Mouse (Mus musculus): ENCODE measurements around the gene Zbtb12.
"Not testable (repeated sequence)": the region's sequence is repeated elsewhere in the genome, so short reads cannot be mapped to it uniquely, and the experiment has no call there.

The Zbtb12 gene

GRCm38 (mm10) chr17:34901948-34902347, 22.7 kb downstream of the Zbtb12 start:
- not testable (repeated sequence) for DNase-seq (ENCODE audit: low spot score in 2 of 2)

GRCm38 (mm10) chr17:34902895-34903294, 23.6 kb downstream of the Zbtb12 start:
- DNase-seq (ENCODE audit: low spot score in 2 of 2): no peak

- DNase-seq (ENCODE audit: low spot score in 2 of 2): no peak
These were observed 31.7 kb downstream of the Zbtb12 start for GRCm38 (mm10) chr17:34910982-34911381.

- DNase-seq (ENCODE audit: low spot score in 2 of 2): peak; percentile 71 to 76
These were observed 32.7 kb downstream of the Zbtb12 start for GRCm38 (mm10) chr17:34911945-34912351.

GRCm38 (mm10) chr17:34913930-34914665, 34.8 kb downstream of the Zbtb12 start, which contains the start of gene Slc44a4:
Gene Slc44a4 (plus strand): TSS chr17:34914466.
- no peak for DNase-seq (ENCODE audit: low spot score in 2 of 2)

- peak in 1 of 2 experiments; percentile 44 for DNase-seq (ENCODE audit: low spot score in 2 of 2)
These were observed 36.1 kb downstream of the Zbtb12 start for GRCm38 (mm10) chr17:34915410-34915831.

- no peak for DNase-seq (ENCODE audit: low spot score in 2 of 2)
These were observed 37.0 kb downstream of the Zbtb12 start for GRCm38 (mm10) chr17:34916316-34916715.

- DNase-seq (ENCODE audit: low spot score in 2 of 2): no peak
These were observed 37.9 kb downstream of the Zbtb12 start for GRCm38 (mm10) chr17:34917188-34917587.

- no peak for DNase-seq (ENCODE audit: low spot score in 2 of 2)
These were observed 43.7 kb downstream of the Zbtb12 start for GRCm38 (mm10) chr17:34922939-34923338.

GRCm38 (mm10) chr17:34924258-34924657, 45.0 kb downstream of the Zbtb12 start:
- DNase-seq (ENCODE audit: low spot score in 2 of 2): no peak

GRCm38 (mm10) chr17:34927306-34928019, 48.2 kb downstream of the Zbtb12 start:
- no peak for DNase-seq (ENCODE audit: low spot score in 2 of 2)

GRCm38 (mm10) chr17:34928841-34929240, 49.6 kb downstream of the Zbtb12 start:
- no peak for DNase-seq (ENCODE audit: low spot score in 2 of 2)

GRCm38 (mm10) chr17:34931061-34931734, 51.9 kb downstream of the Zbtb12 start, which contains the start of gene Neu1:
Gene Neu1 (plus strand): TSS chr17:34931253.
- peak; percentile 96 to 99 for DNase-seq (ENCODE audit: low spot score in 2 of 2)

GRCm38 (mm10) chr17:34931735-34932098, 52.4 kb downstream of the Zbtb12 start:
- no peak for DNase-seq (ENCODE audit: low spot score in 2 of 2)

- DNase-seq (ENCODE audit: low spot score in 2 of 2): no peak
These were observed 53.0 kb downstream of the Zbtb12 start for GRCm38 (mm10) chr17:34932287-34932686.

- no peak for DNase-seq (ENCODE audit: low spot score in 2 of 2)
These were observed 54.7 kb downstream of the Zbtb12 start for GRCm38 (mm10) chr17:34934031-34934430.

GRCm38 (mm10) chr17:34934830-34935229, 55.5 kb downstream of the Zbtb12 start:
- no peak for DNase-seq (ENCODE audit: low spot score in 2 of 2)

GRCm38 (mm10) chr17:34937960-34938505, 58.8 kb downstream of the Zbtb12 start:
- no peak for DNase-seq (ENCODE audit: low spot score in 2 of 2)

- no peak for DNase-seq (ENCODE audit: low spot score in 2 of 2)
These were observed 62.2 kb downstream of the Zbtb12 start for GRCm38 (mm10) chr17:34941344-34942041.

GRCm38 (mm10) chr17:34943128-34943815, 64.0 kb downstream of the Zbtb12 start:
- DNase-seq (ENCODE audit: low spot score in 2 of 2): no peak

- DNase-seq (ENCODE audit: low spot score in 2 of 2): no peak
These were observed 65.1 kb downstream of the Zbtb12 start for GRCm38 (mm10) chr17:34944362-34944761.

Data from urinary bladder, postnatal 36 days (tissue).